Mouse (Mus musculus) CH12.LX (cell line): ENCODE data around the gene Pip5k1a.

Source experiments
- CHD1 ChIP-seq: IDR thresholded peaks from 2 replicates; pipeline ENCODE4 v1.6.1; 2012; ENCODE audit warnings: low read depth, low read length, improper control_type of control experiment, inconsistent platforms
- CHD2 ChIP-seq: IDR thresholded peaks from 2 replicates; pipeline ENCODE4 v1.6.1; 2011; ENCODE audit warnings: low read length, improper control_type of control experiment
- CTCF ChIP-seq, 2 experiments: IDR thresholded peaks in 1 of 2; conservative IDR thresholded peaks in 1 of 2; 2 replicates each; pipeline ENCODE4 v1.5.1; 2011 to 2012; ENCODE audit warnings: low read depth in 2 of 2, low read length in 2 of 2, improper control_type of control experiment in 1 of 2, inconsistent platforms in 1 of 2, mild to moderate bottlenecking in 1 of 2, moderate library complexity in 1 of 2
- E2F4 ChIP-seq: IDR thresholded peaks from 2 replicates; pipeline ENCODE4 v1.6.1; 2011; ENCODE audit warnings: low read depth, low read length, improper control_type of control experiment; ENCODE audit not compliant: insufficient replicate concordance
- MAX ChIP-seq: IDR thresholded peaks from 2 replicates; pipeline ENCODE4 v1.6.1; 2011; ENCODE audit warnings: low read length, improper control_type of control experiment
- MXI1 ChIP-seq: IDR thresholded peaks from 2 replicates; pipeline ENCODE4 v1.6.1; 2011; ENCODE audit warnings: mild to moderate bottlenecking, low read depth, low read length, improper control_type of control experiment
- NRF1 ChIP-seq: IDR thresholded peaks from 2 replicates; pipeline ENCODE4 v1.6.1; 2014; ENCODE audit warnings: low read depth, mild to moderate bottlenecking, inconsistent platforms, low read length, improper control_type of control experiment, moderate library complexity
- PAX5 ChIP-seq: IDR thresholded peaks from 2 replicates; pipeline ENCODE4 v1.6.1; 2012; ENCODE audit warnings: low read length, inconsistent platforms, mixed read lengths
- SMC3 ChIP-seq: IDR thresholded peaks from 2 replicates; pipeline ENCODE4 v1.6.1; 2011; ENCODE audit warnings: low read depth, low read length, improper control_type of control experiment
- USF1 ChIP-seq: IDR thresholded peaks from 2 replicates; pipeline ENCODE4 v1.6.1; 2014; ENCODE audit warnings: low read depth, mild to moderate bottlenecking, inconsistent platforms, low read length, improper control_type of control experiment
- USF2 ChIP-seq: conservative IDR thresholded peaks from 2 replicates; pipeline ENCODE4 v1.6.1; 2011; ENCODE audit warnings: low read depth, low read length, improper control_type of control experiment
- ZNF384 ChIP-seq: IDR thresholded peaks from 2 replicates; pipeline ENCODE4 v1.6.1; 2012; ENCODE audit warnings: low read depth, low read length, improper control_type of control experiment, inconsistent platforms

- TF ChIP-seq CTCF (conservative IDR thresholded peaks at IDR 0.05 in 1 of 2, IDR thresholded peaks at IDR 0.05 in 1 of 2; ENCODE audit: low read depth in 2 of 2, low read length in 2 of 2) = peak in 1 of 2 experiments; percentile 28; a peak in 1 of 4 replicates
- no peak for TF ChIP-seq ZNF384
- TF ChIP-seq USF1 = no peak
- TF ChIP-seq NRF1 = no peak
- TF ChIP-seq SMC3 = no peak
- TF ChIP-seq E2F4 = no peak
- TF ChIP-seq USF2 = no peak
- no peak for TF ChIP-seq MXI1
- TF ChIP-seq MAX = no peak
- TF ChIP-seq PAX5 = no peak
- no peak for TF ChIP-seq CHD1
- TF ChIP-seq CHD2 = no peak
Observed at GRCm38 (mm10) chr3:95029953-95030352, 76.8 kb downstream of the Pip5k1a start.
